Mouse (Mus musculus) layer of hippocampus, postnatal 10 days (tissue): ENCODE data around the gene Fam124b. TPM values are rescaled to one million over a fixed set of nuclear protein-coding genes. Genes with fewer than 3 reads are reported as not detected.

Experiments
- DNase-seq, 2 experiments: peaks; one replicate each; pipeline ENCODE4 v3.0.0; 2021; ENCODE audit warnings: low spot score in 2 of 2
- long read RNA-seq: library from polyadenylated mRNA; stranded (forward); transcript quantifications from one replicate; pipeline ENCODE4 v2.0.0, GENCODE M21; 2023
- total RNA-seq, 2 experiments: library from RNA; stranded (reverse); gene quantifications; 2 replicates each; pipeline ENCODE4 v1.2.3; 2021

The Fam124b gene
- total RNA-seq, result 1 to 10 TPM; 1.2 to 1.5 TPM
- long read RNA-seq, partial matches to known transcripts, result 0 of 1 reads
- long read RNA-seq, other reads (novel, unspliced or antisense), result 0 of 1 reads

DNA sequence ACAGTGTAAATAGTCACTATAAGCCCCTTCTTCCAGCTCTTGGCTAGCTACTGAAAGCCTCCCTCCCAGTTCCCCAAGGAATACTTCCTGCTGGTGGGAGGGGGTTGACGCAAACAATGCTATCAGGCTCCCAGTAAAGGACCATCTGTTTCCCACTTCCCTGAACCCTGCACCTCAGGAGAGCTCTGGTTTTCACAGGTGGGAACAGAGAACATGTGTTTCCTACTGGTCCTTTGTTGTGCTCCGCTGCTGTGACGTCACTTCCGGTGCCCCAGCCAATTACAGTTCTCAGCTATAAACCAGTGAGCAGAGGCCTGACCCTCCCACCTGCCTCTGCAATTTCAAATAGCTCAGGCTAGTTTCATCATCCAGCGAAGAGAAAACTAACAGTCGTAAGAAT, at the start of gene Fam124b:
Gene Fam124b (minus strand): TSS at position 206 of the 400 bp plus-strand sequence.
- no peak for DNase-seq

DNA sequence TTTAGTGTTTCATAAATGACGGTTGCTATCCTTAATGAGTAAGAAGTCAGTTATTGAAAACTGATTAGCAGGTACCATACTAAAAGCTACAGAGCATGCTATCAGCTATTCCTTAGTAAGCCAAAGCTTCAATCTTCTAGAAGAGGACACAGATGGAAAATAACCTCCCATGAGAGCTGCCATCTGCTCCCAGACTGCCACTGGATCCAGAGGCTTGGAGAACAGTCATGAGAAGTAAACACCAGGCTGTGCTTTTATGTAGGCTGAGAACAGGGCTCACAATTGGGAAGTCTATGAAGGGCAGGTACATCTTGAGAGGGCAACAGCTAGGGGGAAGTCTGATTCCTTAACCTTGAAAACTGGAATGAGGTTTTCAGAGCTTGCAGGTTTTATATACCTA, 42.2 kb upstream of the Fam124b start:
- DNase-seq, result no peak

DNA sequence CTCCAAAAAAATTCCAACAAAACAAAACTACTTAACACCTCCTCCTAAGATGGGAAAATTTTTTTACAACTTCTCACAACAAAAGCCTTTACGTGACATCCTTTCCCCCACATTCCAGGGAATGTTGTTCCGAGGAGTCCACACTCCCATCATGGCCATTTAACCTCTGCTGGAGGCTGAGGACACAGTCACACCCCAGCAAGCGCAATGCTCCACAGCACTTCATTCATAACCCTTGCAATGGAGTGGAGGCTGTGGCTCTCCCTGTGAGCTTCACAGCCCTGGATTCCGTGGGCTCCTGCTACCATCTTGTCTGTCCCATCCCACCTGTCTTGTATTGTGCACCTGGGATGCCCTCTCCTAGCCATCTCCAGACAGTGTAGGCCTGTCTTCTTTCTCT, 40.4 kb upstream of the Fam124b start:
- no peak for DNase-seq

DNA sequence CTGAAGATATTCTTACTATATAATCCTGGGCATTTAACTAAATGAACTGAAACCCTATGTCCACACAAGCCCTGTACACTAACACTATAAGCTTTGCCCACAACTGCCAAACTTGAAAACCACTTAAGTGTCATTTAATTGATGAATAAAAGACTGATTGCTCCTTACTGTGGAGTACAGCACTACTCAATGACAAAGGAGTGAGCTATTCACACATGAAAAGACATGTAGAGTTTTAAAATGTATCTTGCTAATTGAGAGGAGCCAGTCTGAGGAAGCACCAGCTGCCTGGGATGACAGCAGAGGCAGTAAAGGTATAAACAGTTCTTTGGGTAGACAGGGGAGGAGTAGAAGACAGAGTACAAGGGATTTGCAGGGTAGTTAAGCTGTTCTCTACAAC, 35.0 kb upstream of the Fam124b start:
- no peak for DNase-seq

DNA sequence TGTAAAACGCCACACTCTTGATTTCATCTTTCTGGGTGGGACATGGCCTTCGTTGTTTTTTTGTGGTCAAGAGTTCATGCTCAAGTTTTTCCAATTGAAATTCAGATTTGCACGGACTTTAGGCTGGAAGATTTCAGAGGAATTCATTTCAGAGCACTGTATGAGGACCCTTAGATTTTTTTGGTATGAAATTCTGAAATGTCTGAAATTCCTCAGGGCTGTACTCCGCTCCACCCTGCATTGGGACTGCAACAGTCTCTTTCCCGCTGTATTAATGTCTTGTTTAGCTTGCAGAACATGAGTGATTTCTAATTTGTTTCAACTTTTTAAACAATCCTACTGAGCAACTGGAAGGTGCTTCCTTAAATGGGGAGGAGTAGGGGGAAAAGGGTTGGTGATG, 32.0 kb upstream of the Fam124b start:
- no peak for DNase-seq

DNA sequence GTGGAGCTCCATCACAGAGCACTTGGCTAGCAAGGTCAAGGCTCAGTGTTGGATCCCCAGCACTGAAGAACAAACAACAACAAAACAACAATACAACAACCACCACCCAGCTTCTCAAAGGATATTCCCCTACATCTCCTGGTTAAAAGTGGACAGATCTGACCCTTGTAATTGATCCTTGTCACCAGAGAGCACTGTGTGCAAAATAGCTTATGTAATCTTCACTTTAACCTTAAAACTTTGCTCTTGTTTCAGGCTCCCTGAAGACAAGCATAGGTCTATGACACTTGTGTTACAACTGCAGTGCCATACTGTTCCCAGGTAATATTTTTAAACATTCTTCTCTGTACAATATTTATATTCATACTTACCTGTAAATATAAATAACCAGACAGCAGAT, 28.9 kb upstream of the Fam124b start:
- DNase-seq, result no peak

DNA sequence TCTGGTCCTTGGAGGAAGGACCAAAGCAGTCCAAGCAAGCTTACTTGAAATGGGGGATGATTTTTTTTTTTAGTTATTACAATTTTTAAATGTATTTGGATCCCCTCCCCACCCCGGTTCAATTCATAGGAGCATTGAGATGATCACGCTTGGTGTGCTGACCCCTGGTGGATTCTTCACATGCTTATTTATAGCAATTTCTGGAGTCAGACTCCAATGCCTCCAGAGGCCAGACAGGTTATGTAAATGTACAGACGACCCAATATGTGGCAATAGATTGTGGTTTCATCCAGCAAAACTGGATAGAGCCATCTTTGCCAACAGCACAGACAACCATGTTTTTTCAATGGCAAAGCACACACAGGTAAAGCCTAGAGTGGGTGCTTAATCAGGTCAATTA, 25.9 kb upstream of the Fam124b start:
- DNase-seq, result no peak

DNA sequence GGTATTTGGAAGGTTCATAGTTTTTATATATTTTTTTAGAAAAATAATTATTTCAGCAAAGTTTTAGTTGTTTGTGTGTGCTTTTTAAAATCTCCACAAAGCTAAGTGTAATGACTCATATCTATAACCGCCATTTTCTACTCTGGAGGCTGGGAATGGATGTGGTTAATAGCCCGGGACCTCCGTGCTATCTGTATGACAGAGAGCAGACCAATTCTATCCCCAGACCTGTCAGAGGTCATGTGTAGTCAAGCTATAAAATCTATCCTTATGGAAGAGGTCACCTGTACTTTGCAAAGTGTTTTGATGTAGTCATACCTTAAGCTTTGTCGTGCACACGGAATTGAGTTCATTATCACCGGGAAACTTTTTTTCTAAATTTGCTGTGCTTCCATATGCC, 23.3 kb upstream of the Fam124b start:
- DNase-seq, result no peak

DNA sequence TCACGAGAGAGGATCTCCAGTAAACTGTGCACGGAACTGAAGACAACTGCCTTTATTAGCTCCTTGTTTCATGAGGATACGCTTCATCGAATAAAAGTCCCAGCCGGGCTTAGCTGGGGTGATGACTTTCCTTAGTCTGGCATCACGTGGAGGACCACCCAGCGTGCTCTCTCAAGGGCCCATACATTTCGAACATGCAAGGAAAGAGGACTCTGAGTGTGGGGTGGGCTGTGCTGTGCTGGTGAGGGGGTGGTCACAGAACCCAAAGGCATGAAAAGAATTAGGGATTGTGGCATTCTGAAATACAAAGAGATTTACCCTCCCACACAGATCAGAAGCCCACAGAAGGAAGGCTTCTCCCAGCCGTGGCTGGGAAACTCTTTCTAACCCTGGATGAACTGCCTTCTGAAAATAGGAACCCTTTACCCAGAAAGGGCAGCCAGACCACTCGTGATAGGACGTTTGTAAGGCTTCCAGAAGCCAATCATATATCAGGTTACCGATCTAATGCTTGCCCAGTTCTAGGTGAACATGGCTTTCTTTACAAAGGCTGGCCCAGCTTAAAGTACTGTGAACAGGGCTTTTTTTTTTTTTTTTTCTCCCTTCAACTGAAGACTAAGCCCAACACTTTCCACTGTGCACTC, 21.9 kb upstream of the Fam124b start:
- no peak for DNase-seq

DNA sequence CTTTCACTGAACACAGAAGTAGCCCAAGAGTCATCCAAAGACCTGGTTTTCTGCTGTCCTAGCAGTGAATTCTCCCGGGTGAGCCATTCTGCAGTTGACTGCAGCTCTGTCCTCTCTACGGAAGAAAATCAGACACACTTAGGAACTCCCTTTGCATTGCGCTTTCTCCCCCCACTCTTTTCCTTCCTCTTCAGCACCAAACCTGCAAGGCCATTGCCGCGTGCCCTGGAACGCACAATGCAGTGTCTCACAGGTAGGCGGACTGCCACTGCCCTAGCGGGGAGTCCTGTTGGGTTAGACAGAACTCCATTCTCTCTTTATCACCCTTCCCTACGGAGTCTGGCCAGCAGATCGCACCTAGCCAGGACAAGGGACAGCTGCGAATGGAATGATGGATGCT, 21.2 kb upstream of the Fam124b start:
- no peak for DNase-seq

DNA sequence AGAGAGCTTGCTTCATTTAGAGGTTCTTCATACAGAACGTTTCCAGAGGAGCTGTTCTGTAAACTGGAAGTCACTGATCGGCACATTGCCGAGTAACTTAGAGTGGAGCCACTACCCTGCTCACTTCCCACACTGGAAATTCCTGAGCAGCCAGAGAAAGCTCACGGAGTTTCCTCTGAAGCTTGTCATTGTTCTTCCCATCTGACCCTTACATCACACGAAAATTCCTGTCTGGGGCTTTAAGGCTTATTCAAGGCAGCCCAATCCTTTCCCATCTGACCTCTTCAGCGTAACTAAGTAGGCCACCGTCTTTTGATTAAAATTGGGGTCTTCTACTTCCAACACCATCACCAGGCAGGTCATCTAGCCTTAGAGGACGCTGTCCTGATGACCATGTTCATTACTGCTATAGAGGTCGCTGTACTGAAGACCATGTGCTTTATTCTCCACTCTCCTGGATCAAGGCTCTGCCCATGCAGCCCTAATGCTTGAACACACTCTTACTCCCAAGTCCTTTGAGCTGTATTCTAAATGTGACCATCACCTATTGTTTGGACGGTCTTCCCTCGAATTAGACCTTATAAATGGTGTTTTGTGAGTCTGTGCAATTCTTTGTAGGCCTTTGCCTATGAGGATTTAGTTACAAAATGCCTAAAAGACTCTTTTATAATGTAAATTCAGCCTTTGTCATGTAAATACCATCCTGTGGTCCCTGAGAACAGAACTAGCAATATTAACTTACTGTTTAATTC, 18.9 kb upstream of the Fam124b start:
- DNase-seq, result no peak

DNA sequence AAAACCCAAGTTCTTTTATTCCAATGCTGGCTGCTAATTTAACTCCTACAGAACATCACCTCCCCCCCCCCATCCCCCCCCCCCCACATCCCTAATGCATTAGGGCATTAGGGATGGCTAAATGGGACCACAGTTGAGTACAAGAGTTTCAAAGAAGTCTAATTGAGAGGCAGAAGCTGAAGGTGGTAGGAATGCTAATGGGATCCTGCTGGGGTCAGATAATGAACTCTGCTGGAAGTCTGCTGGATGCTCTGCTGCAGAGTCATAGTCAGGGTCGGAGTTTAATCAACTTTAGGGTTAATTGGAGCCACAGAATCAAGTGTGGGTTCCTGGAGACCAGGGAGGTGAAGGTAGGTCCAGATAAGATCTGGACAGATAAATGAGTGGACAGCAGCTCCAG, 17.9 kb upstream of the Fam124b start:
- DNase-seq, result no peak

DNA sequence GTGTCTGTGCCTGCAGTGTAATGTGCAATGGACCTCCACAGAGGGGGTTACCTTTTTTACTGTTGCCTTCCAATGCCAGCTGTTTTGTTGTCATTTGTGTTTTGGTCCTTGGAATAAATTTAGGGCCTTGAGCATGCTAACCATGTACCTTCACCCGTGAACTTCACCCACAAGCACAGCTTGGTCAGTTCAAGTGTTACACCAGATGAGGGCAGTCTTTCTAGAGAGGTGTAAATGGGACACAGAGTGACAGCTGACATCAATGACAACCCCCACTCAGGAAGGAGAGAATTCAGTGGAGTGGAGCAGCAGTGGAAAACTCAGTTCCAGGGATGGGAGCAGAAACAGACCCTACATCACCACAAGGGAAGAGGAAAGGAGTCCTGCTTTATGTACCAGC, 12.3 kb upstream of the Fam124b start:
- DNase-seq, result no peak

DNA sequence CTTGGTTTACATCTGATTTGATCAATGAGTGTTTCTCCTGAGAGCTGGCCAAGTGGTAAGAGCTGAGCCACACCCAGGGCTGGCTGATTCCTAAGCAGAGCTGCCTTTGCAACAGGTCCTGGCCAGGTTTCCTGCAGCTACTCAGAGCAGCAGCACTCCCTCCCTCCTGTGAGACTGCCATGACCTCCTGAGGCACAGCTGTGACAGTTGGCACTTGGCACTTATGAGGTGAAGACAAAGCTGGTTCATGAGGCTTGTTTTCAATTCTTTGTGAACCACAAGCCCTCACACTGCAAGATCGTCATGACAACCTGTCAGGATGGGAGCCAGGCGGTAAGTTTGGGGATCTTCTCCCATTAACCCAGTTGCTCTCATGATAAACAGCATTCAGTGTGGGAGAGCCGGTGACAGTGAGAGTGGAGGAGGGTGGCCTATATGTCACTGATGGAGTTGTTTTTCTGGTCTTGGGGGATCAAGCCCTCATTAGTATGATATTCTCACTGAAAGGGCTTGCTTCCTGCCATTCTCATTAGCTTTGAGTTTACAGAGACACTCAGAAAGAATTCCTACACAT, 6.7 kb upstream of the Fam124b start:
- peak; percentile 19 to 29 for DNase-seq

DNA sequence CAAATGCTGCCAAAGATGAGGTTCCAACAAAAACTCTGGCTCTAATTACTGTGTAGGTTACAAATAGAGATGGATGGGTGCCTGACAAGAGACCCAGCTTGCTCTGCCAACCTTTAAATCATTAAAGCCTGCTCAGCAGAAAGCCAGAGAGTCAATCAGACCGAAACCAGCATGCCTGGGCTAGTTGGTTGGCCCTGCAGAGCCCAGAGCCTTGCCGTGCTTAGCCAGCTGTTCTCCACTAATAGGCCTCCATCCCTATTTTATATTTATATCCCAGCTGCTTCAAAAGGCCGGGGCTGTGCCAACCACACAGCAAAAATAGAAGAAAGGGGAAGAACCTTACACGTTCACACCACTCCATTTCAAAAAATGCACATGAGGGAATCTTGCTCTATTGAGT, 2.9 kb upstream of the Fam124b start:
- DNase-seq, result peak in 1 of 2 experiments; percentile 13

DNA sequence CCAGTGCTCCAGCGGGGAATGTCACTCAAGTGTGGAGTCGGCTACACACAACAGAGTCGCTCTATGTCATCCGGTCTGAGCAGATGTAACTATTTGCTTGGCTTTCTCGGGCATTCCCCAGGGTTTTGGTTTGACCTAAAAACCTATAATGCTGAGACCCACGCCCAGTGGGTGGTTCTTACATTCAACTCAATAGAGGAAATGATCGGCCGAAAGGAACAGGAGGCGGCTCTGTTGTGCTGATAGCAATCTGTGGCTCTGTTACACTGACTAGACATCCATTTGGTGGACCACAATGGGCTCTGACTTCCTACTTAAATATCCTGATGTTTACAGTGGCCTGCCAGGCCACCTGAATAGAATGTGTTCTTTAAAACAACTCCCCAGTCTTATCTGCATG, 4.4 kb downstream of the Fam124b start:
- no peak for DNase-seq

DNA sequence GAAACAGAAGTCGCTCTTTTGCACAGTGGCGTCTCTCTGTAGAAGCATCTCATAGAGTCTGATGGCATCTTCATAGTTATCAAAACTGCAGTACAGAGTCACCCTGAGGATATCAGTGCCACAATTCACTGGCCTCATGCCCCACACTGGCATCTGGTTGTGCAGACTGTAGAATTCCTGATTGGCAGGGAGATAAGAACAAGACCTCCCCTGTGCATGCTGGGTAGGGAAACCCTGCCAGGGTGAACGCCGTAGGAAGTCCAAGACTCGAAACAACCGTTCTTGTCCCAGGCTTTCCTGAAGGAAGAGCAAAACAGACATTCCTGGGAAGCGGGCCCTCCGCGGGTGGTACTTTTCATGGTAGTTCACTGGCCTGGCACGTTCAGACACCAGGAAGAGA, 5.1 kb downstream of the Fam124b start:
- peak; percentile 52 to 68 for DNase-seq

DNA sequence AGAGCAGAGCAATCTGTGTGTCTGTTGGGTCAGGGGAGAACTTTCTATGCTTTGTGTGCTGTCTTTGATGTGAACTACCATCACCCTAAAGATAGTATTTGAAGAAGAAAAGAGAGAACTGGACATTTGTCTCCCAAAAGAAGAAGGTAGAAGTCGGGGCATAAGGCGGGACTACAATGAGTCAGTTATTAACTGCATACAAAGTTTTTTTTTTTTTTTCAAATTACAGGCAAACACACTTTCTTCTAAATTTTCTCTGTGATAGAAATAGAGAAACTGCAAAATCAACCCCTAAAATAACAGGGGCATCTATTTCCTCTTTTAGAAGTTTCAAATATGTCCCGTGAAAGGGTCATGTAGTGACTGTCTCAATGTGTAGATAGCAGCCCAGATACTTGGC, 16.0 kb downstream of the Fam124b start:
- no peak for DNase-seq

DNA sequence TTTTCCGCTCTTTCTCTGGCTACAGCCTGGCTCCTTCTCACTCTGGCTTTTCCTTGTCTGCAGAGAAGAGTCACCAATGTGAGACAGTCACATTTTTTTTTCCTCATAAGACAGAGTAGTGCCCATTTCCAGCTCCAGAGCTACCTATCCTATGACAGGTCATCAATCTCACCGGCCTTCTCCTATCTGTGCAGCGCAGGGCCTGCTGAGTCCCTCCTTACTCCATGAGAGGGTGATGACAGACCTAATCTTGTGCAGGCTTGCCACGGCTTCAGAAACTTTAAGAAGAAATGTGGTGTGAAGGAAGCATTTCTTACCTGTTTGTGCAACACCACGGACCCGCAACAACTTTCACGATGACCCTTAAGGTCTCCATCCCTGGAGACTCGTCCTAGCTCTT, 25.4 kb downstream of the Fam124b start:
- DNase-seq, result no peak

DNA sequence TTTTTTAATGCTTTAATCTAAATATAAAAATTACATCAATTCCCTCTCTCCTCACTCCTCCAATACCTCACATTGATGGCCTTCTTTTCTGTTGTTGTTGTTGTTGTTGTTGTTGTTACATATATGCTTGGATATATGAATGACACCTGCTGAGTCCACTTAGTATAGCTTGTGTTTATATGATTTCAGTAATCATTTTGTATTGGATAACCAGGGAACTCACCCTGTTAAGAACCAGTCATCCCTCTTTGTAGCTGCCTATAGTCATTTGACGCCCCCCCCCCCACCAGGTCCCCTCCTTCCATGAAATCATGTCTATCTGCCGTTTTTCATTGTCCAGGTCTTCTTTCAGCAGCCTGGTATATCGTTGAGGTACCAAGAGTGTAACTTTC, 36.9 kb downstream of the Fam124b start:
- no peak for DNase-seq

DNA sequence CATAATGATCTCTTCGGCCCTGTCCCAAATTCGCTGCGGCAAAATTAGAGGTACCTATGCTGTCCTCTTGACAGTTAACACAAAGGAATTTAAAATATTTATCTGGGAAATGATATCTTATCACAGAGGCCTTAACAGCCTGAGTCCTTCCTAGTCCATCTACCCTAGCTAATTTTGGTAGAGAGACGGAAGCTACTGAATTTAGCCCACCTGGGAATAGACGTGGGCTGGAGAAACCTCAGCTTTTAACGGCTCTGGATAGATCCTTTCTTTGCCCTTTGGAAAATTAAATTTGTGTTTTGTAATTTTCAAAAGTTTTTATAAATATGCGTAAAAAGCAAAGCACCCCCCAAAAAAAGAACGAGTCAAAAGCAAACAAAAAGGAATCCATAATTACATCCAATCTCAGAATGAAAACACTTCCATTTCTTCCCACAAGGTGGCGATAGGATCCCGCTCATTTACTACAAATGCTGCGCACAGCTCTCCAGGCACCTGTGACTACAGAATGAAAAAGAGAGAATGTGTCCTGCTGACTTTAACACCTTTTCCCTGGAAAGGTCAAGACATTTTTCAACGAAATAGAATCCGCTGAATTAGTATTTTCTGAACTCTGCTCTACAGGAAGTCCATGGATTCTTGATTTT, 37.4 kb downstream of the Fam124b start:
- peak; percentile 65 to 78 for DNase-seq

DNA sequence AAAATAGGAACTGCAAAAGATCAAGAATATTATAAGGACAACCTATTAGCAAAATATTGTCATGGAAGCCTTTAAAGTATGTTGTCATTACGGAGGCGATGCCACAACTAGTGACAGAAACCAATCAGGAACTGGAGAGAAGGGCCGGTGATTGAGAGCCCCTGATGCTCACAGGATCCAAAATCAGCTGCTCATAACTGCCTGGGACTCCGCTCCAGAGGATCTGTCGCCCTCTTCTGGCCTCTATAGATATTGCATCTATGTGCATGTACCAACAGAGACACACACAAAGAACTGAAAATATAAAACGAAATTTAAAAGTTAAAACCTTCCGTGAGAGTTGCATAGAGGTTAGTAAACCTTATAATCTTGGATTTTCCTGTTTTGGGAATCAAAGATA, 38.1 kb downstream of the Fam124b start:
- DNase-seq, result peak; percentile 30 to 43
